Mouse (Mus musculus) layer of hippocampus, adult 9-11 months (tissue): ENCODE results near the gene Myo1f.
A peak's percentile ranks its signal among the peaks of the same experiment; 100 is the strongest.
"Not testable (repeated sequence)": the region's sequence is repeated elsewhere in the genome, so short reads cannot be mapped to it uniquely, and the experiment has no call there.

ENCODE experiments used
- DNase-seq: peaks from one replicate; pipeline ENCODE4 v3.0.0; 2022

Gene Myo1f

GRCm38 (mm10) chr17:33586011-33586410 is 30.5 kb downstream of the Myo1f start:
- DNase-seq: no peak

DNA sequence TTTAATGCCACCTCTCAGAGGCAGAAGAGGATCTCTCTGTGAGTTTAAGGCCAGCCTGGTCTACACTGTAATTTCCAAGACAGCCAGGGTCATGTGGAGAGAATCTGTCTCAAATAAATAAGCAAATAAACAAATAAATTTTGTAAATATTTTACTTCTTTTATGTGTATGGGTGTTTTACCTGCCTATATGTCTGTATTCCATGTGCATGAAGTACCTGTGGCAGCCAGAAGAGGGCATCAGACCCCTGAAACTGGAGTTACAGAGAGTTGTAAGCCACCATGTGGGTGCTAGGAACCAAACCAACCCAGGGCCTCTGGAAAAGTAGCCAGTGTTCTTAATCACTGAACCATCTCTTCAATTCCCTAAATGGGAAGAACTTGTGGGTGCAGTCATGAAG is 41.8 kb downstream of the Myo1f start:
- DNase-seq: no peak

GRCm38 (mm10) chr17:33598506-33598905 is 43.0 kb downstream of the Myo1f start:
- no peak for DNase-seq

DNA sequence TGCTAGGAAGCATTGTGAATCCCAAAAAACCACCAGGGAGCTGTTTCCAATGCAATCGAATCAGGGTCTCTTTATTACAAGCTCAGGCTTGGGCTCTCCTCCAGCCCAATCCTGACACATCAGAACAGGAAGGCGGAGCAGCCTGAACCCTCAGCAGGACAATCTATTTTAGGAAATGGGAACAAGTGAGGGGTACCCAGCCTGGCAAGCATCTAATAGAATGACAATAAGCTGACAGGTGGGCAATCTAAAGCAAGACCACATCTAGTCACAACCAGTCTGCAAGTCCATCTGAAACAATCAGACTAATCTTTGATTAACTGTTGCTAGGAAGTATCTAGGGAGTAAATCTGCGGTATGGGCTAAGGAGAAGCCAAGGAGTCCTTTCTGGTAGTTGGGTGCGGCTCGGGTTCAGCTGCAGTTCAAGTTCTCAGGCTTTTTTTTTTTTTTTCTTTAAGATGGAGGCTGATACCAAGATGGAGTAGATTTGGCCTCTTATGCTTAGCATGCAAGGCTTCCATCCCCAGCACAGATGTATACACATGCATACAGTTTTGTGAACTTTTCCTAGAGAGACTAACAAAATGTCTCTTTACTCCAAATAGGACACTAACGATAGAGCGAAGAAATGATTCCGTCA is 44.4 kb downstream of the Myo1f start:
- no peak for DNase-seq

- no peak for DNase-seq
These were observed 45.3 kb downstream of the Myo1f start for GRCm38 (mm10) chr17:33600831-33601230.

DNA sequence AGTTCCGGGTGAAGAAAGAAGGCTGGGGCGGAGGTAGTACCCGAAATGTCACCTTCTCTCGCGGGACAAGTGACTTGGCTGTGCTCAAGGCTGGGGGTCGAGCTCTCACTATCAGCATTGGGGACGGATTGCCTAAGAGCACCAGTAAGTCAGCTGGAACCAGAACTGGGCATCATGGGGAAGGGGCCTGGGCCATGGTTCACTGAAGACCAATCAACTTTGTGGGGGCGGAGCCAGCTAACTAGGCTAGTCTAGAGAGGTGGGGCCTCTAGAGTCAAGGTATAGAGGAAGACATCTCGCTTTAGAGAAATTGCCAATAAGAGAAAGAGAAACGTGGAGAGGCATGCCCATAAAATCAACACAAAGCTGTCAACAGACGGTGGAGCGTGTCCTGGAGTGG is 46.4 kb downstream of the Myo1f start:
- no peak for DNase-seq

DNA sequence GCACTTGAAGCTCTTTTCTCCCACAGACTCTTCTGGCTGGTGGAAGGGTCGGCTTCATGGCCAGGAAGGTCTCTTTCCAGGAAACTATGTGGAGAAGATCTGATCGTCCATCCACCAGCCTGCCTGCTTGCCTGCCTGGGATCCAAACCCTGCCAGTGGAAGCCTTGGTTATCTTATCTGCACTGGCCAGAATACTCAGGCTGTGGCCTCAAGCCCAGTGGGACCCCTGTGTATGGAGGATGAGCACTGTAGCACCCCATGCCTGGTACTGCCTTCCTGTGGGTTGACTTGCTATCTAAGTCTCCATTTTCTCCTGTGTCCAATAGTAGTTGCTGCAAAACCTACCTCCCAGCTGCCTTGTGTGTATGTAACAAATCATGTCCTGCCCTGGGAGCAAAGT is 51.8 kb downstream of the Myo1f start:
- no peak for DNase-seq

DNA sequence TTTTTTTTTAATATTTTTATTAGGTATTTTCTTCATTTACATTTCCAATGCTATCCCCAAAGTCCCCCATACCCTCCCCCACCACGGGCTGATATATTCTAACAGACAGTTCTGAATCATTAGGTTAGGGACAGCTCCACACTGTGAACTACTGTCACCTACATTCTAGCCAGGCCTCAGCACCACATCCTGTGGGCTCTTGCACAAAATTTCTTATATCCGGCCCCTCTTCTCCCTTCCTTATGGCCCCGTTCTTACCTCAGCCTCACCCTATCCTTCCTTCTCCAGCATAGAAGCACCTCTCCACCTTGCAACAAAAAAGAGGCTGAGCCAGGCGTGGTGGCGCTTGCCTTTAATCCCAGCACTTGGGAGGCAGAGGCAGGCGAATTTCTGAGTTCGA is 55.0 kb downstream of the Myo1f start:
- DNase-seq: no peak

DNA sequence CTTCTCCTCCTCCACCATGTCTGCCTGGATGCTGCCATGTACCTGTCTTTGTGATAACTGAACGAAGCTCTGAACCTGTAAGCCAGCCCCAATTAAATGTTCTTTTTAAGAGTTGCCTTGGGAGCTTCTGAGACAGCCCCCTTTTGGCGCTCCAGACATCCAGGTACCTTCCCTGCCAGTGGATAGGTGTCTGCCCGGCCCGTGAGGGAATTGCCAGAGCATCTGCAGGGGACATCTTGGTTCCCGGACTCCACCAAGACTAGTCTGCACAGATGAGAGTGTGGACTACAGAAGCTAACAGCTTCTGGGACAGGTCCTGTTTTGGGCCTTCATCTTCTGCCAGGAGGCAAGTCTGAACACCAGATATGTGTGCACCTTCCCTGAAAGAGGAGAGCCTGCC is 58.2 kb downstream of the Myo1f start:
- not testable (repeated sequence) for DNase-seq

- no peak for DNase-seq
These were observed 71.8 kb downstream of the Myo1f start for GRCm38 (mm10) chr17:33627281-33627680.

GRCm38 (mm10) chr17:33628621-33629486 is 73.3 kb downstream of the Myo1f start, which contains the start of gene Zfp414:
Zfp414 (plus strand) TSS chr17:33629090.
- peak; percentile 92 for DNase-seq

DNA sequence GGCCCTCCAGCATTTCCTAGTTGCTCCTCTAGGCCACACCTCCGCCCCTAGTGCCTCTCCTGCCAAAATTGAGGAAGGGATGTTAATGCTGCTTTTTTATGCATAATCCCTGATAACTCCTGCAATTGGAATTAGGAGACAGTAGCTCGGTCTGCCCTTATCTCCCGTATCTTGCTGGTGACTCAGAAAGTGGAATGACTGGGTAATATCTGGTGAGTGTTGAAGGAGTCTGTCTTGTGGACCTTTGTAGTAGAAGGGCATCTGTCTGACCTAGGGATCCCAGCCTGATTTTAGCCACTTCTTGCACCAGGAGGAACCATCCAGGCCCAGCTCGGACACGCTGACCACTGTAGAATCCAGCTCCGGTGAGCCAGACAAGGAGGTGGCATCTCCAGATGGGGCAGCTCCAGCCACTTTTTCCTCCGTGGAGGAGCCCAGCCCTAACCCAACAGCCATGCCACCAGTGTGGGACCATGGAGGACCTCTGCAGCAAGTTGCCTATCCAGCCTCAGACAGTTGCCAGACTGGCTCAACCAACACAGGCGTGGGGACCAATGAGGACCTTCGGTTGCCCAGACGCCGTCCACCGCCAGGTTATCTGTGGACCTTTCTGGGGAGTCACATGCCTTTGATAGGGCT is 74.1 kb downstream of the Myo1f start:
- DNase-seq: no peak

- no peak for DNase-seq
These were observed 74.8 kb downstream of the Myo1f start for GRCm38 (mm10) chr17:33630171-33630895.

- DNase-seq: no peak
These were observed 75.7 kb downstream of the Myo1f start for GRCm38 (mm10) chr17:33631236-33631635.

- DNase-seq: no peak
These were observed 76.3 kb downstream of the Myo1f start for GRCm38 (mm10) chr17:33631796-33632195.

- no peak for DNase-seq
These were observed 81.5 kb downstream of the Myo1f start for GRCm38 (mm10) chr17:33637038-33637437.

DNA sequence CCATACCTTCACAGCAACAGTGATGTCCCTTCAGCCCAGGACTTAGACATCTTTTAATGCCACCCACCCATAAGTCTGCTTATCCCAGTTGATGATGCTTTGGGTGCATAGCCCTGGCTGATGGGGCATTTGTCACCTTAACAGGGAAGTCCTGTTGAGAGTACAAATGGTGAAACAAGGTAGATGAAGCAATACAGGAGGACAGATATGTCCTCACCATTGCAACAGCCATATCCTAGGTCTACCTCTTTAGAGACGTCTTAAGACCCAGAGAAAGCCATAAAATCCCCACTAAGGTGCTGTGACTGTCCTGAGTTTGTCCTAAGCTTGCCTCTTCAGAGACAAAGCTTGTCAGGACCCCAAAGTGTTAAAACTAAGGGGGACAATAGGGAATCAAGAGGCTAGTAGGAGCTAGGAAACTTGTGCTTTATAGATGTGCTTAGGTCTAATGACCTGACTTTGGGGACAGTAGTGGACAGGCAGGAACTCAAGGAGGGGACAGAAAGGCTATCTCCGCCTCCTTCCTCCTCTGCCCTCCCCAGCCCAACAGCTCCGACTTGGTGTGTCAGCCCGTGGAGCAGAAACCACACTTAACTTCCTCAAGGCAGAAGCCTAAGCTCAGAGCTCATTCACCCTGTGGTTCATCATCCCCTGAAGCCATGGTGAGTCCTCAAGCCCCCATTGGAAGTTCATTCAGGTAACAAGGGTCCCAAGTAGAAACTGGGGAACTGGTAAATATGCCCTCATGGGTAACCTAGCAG is 82.2 kb downstream of the Myo1f start, which contains the start of gene Pram1:
Gene Pram1 (plus strand): TSS at position 541 of the 761 bp plus-strand sequence.
- no peak for DNase-seq

- DNase-seq: no peak
These were observed 84.2 kb downstream of the Myo1f start for GRCm38 (mm10) chr17:33639743-33640142.

DNA sequence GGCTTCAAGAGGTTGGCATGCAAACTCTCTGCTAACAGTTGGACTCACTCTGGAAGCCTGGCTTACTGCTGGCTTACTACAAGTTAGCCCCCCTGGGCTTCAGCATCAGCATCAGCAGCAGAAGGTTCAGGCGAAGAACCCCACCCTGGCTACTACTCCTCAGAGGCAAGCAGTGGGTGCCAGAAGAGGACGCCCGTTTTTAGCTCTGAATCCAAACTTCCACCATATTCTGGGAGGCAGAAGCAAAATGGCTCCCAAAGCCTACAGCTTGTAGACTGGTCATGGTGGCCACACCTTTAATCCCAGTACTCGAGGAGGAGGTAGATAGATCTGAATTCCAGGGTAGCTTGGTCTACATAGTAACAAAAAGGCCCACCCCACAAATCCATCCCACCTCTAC is 88.6 kb downstream of the Myo1f start:
- no peak for DNase-seq

DNA sequence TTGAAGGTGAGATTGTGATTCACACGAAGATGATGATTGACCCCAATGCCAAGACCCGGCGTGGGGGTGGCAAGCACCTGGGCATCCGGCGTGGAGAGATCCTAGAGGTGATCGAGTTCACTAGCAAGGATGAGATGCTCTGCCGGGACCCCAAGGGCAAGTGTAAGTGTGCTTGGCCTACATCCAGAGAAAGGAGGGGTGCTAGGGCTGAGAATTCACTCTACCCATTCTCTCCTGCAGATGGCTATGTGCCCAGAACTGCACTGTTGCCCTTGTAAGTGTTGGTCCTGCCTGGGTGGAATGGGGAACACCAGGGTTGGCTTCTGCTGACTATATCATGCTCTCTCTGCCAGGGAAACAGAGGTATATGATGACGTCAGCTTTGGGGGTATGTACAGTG is 89.6 kb downstream of the Myo1f start:
- DNase-seq: no peak

- DNase-seq: no peak
These were observed 94.4 kb downstream of the Myo1f start for GRCm38 (mm10) chr17:33649781-33650475.
